Mouse (Mus musculus) hindbrain, embryonic 11.5 days (tissue): ENCODE data around the gene Gfi1. TPM values are rescaled to one million over a fixed set of nuclear protein-coding genes. Genes with fewer than 3 reads are reported as not detected.

Source experiments
- ATAC-seq: fragments of 200-750 bp; cut with Nextera tagmentation; 2 replicates; pipeline ENCODE4 v1.8.0; 2017; ENCODE audit warnings: mild to moderate bottlenecking, moderate TSS enrichment, moderate library complexity; ENCODE audit not compliant: low FRiP score
- DNase-seq: peaks from one replicate; pipeline ENCODE4 v3.0.0-alpha.2; 2015; ENCODE audit warnings: low spot score
- H3K27ac ChIP-seq: fragments of 300-500 bp; sonication (generic); 2 replicates; pipeline ENCODE4 v1.5.1; 2014; ENCODE audit warnings: mild to moderate bottlenecking, low read depth, low read length
- H3K27me3 ChIP-seq: fragments of 300-500 bp; sonication (generic); 2 replicates; pipeline ENCODE4 v1.6.1; 2014; ENCODE audit warnings: mild to moderate bottlenecking, low read length, moderate library complexity, mixed read lengths; ENCODE audit not compliant: control insufficient read depth, insufficient read depth
- H3K36me3 ChIP-seq: fragments of 300-500 bp; sonication (generic); 2 replicates; pipeline ENCODE4 v1.6.1; 2014; ENCODE audit warnings: mild to moderate bottlenecking, low read length, moderate library complexity, mixed read lengths; ENCODE audit not compliant: control insufficient read depth, insufficient read depth
- H3K4me1 ChIP-seq: fragments of 300-500 bp; sonication (generic); replicated peaks from 2 replicates; pipeline ENCODE4 v1.6.1; 2014; ENCODE audit warnings: low read length, mixed read lengths; ENCODE audit not compliant: control insufficient read depth, insufficient read depth
- H3K4me2 ChIP-seq: fragments of 300-500 bp; sonication (generic); replicated peaks from 2 replicates; pipeline ENCODE4 v1.6.1; 2014; ENCODE audit warnings: mild to moderate bottlenecking, low read depth, low read length
- H3K4me3 ChIP-seq: fragments of 300-500 bp; sonication (generic); 2 replicates; pipeline ENCODE4 v1.5.1; 2014; ENCODE audit warnings: low read depth, low read length
- H3K9ac ChIP-seq: fragments of 300-500 bp; sonication (generic); 2 replicates; pipeline ENCODE4 v1.6.1; 2014; ENCODE audit warnings: low read depth, low read length
- H3K9me3 ChIP-seq: fragments of 300-500 bp; sonication (generic); 2 replicates; pipeline ENCODE4 v1.6.1; 2016; ENCODE audit warnings: low read length; ENCODE audit not compliant: control insufficient read depth
- WGBS: fragments of 180-500 bp; shearing (Covaris S2); extraction: QIAGEN DNeasy Blood & Tissue Kit; methylation state at CpG from one replicate; pipeline ENCODE4 v1.1.7; 2014; 5-methylcytosine and 5-hydroxymethylcytosine counted together
- polyA plus RNA-seq: library from polyadenylated mRNA; unstranded; fragments of >200 nt; fragmentation: Nextera tagmentation; extraction: Ambion mirVana; gene quantifications from 2 replicates; pipeline ENCODE4 v1.2.1, GENCODE M21; 2014

Gfi1 gene
- 0.07 and 0.12 TPM in 2 replicates for polyA plus RNA-seq

GRCm38 (mm10) chr5:107725435-107726261 is at the start of gene Gfi1:
TSS of gene Gfi1 (minus strand) at chr5:107726036.
- Histone ChIP-seq H3K27ac (no peak within 1 kb of the TSS), H3K36me3 (no peaks in the 10 kb centered on the region), H3K9ac (no peak within 1 kb of the TSS), H3K4me1 (peaks cover 27% of the 10 kb centered on the region), H3K4me3 (peak within 1 kb of the TSS; percentile 24), H3K9me3 (no peaks in the 10 kb centered on the region), H3K27me3 (peaks cover 85% of the 10 kb centered on the region), H3K4me2 (peak within 1 kb of the TSS; percentile 42)
- under 1% methylated on average over 41 of the region's 41 CpGs for WGBS
- peak; percentile 55 for ATAC-seq
- no peak for DNase-seq

GRCm38 (mm10) chr5:107772049-107772448 is 46.2 kb upstream of the Gfi1 start:
- no peaks in the 10 kb centered on the region for H3K36me3 ChIP-seq
- no peak overlapping the region for H3K4me2 ChIP-seq
- H3K9ac ChIP-seq: no peak overlapping the region
- H3K4me3 ChIP-seq: no peak overlapping the region
- H3K27ac ChIP-seq: no peak overlapping the region
- no peak for DNase-seq
- no peaks in the 10 kb centered on the region for H3K27me3 ChIP-seq
- no peaks in the 10 kb centered on the region for H3K4me1 ChIP-seq
- 90% methylated on average over 5 of the region's 5 CpGs for WGBS
- ATAC-seq: no peak
- no peaks in the 10 kb centered on the region for H3K9me3 ChIP-seq

- Histone ChIP-seq H3K36me3 (no peaks in the 10 kb centered on the region), H3K4me1 (no peaks in the 10 kb centered on the region), H3K9me3 (no peaks in the 10 kb centered on the region), H3K4me2 (no peak overlapping the region), H3K9ac (no peak overlapping the region), H3K27me3 (no peaks in the 10 kb centered on the region), H3K4me3 (no peak overlapping the region), H3K27ac (no peak overlapping the region)
- 95% methylated on average over 1 of the region's 1 CpGs for WGBS
- no peak for ATAC-seq
- DNase-seq: no peak
Measured at GRCm38 (mm10) chr5:107768224-107768623, 42.4 kb upstream of the Gfi1 start.

- H3K36me3 ChIP-seq: no peaks in the 10 kb centered on the region
- no peak overlapping the region for H3K27ac ChIP-seq
- no peaks in the 10 kb centered on the region for H3K9me3 ChIP-seq
- no peak for ATAC-seq
- no peak overlapping the region for H3K4me3 ChIP-seq
- H3K4me1 ChIP-seq: no peaks in the 10 kb centered on the region
- no peak overlapping the region for H3K9ac ChIP-seq
- 96% methylated on average over 4 of the region's 4 CpGs for WGBS
- no peak overlapping the region for H3K4me2 ChIP-seq
- DNase-seq: no peak
- H3K27me3 ChIP-seq: no peaks in the 10 kb centered on the region
Measured at GRCm38 (mm10) chr5:107765946-107766345, 40.1 kb upstream of the Gfi1 start.

GRCm38 (mm10) chr5:107764486-107764885 is 38.6 kb upstream of the Gfi1 start:
- no peaks in the 10 kb centered on the region for H3K36me3 ChIP-seq
- ATAC-seq (no peak), DNase-seq (no peak)
- no peak overlapping the region for H3K4me2 ChIP-seq
- no peaks in the 10 kb centered on the region for H3K4me1 ChIP-seq
- H3K27ac ChIP-seq: no peak overlapping the region
- H3K9ac ChIP-seq: no peak overlapping the region
- no peaks in the 10 kb centered on the region for H3K9me3 ChIP-seq
- H3K27me3 ChIP-seq: no peaks in the 10 kb centered on the region
- no peak overlapping the region for H3K4me3 ChIP-seq
- 76% methylated on average over 1 of the region's 1 CpGs for WGBS

- ATAC-seq (no peak), DNase-seq (no peak)
- H3K27ac ChIP-seq: no peak overlapping the region
- no peak overlapping the region for H3K9ac ChIP-seq
- H3K4me1 ChIP-seq: no peaks in the 10 kb centered on the region
- H3K9me3 ChIP-seq: no peaks in the 10 kb centered on the region
- H3K4me3 ChIP-seq: no peak overlapping the region
- no peaks in the 10 kb centered on the region for H3K27me3 ChIP-seq
- H3K36me3 ChIP-seq: no peaks in the 10 kb centered on the region
- no peak overlapping the region for H3K4me2 ChIP-seq
Measured at GRCm38 (mm10) chr5:107763674-107764073, 37.8 kb upstream of the Gfi1 start.

GRCm38 (mm10) chr5:107759121-107759520 is 33.3 kb upstream of the Gfi1 start:
- H3K9ac ChIP-seq: no peak overlapping the region
- no peak overlapping the region for H3K4me3 ChIP-seq
- no peak overlapping the region for H3K27ac ChIP-seq
- H3K4me2 ChIP-seq: no peak overlapping the region
- no peaks in the 10 kb centered on the region for H3K4me1 ChIP-seq
- no peaks in the 10 kb centered on the region for H3K36me3 ChIP-seq
- H3K9me3 ChIP-seq: no peaks in the 10 kb centered on the region
- H3K27me3 ChIP-seq: no peaks in the 10 kb centered on the region
- ATAC-seq: no peak
- no peak for DNase-seq
- WGBS: 75% methylated on average over 5 of the region's 5 CpGs

GRCm38 (mm10) chr5:107756072-107756471 is 30.2 kb upstream of the Gfi1 start:
- H3K4me1 ChIP-seq: no peaks in the 10 kb centered on the region
- H3K27ac ChIP-seq: no peak overlapping the region
- no peak overlapping the region for H3K4me3 ChIP-seq
- no peaks in the 10 kb centered on the region for H3K36me3 ChIP-seq
- no peaks in the 10 kb centered on the region for H3K9me3 ChIP-seq
- WGBS: 80% methylated on average over 2 of the region's 2 CpGs
- H3K9ac ChIP-seq: no peak overlapping the region
- DNase-seq: no peak
- H3K27me3 ChIP-seq: no peaks in the 10 kb centered on the region
- ATAC-seq: no peak
- H3K4me2 ChIP-seq: no peak overlapping the region

- WGBS: 92% methylated on average over 1 of the region's 1 CpGs
- H3K27me3 ChIP-seq: no peaks in the 10 kb centered on the region
- H3K36me3 ChIP-seq: no peaks in the 10 kb centered on the region
- no peak for ATAC-seq
- H3K4me2 ChIP-seq: no peak overlapping the region
- H3K27ac ChIP-seq: no peak overlapping the region
- H3K9me3 ChIP-seq: no peaks in the 10 kb centered on the region
- H3K4me1 ChIP-seq: no peaks in the 10 kb centered on the region
- H3K4me3 ChIP-seq: no peak overlapping the region
- DNase-seq: no peak
- no peak overlapping the region for H3K9ac ChIP-seq
Measured at GRCm38 (mm10) chr5:107754740-107755139, 28.9 kb upstream of the Gfi1 start.
